Mouse (Mus musculus): ENCODE measurements around the gene Dnal4. TPM values are rescaled to one million over a fixed set of nuclear protein-coding genes. Genes with fewer than 3 reads are reported as not detected.

Dnal4 gene
- polyA plus RNA-seq, 2 experiments: 5.5 to 6.3 TPM

GRCm38 (mm10) chr15:79757118-79757517 is 20.5 kb downstream of the Dnal4 start:
- Histone ChIP-seq H3K4me1 (replicated peaks; ENCODE audit: control insufficient read depth in 2 of 2, insufficient read depth in 2 of 2, low read length in 1 of 2) (0 out of 4 replicates have a peak, but pooled peaks cover 0 to 3% of the 10 kb centered on the region in 2 experiments), H3K27ac (no peak overlapping the region), H3K9ac (replicated peaks) (no peak overlapping the region), H3K4me2 (ENCODE audit: low read depth) (no peak overlapping the region), H3K4me3 (ENCODE audit: insufficient read depth in 1 of 2, low read depth in 2 of 2, low read length in 2 of 2) (no peak overlapping the region), H3K27me3 (ENCODE audit: control insufficient read depth, insufficient read depth, low read length) (no peaks in the 10 kb centered on the region), H3K9me3 (ENCODE audit: control insufficient read depth, low read length) (no peaks in the 10 kb centered on the region), H3K36me3 (replicated peaks; ENCODE audit: control insufficient read depth, insufficient read depth, low read depth) (no peaks in the 10 kb centered on the region)
- DNase-seq (ENCODE audit: low read depth in 3 of 3, low spot score in 3 of 3): no peak
- no peak for ATAC-seq (ENCODE audit: insufficient read depth)
- 53% methylated on average over 3 of the region's 3 CpGs for WGBS (ENCODE audit: insufficient replicate concordance)
- TF ChIP-seq CTCF (IDR thresholded peaks at IDR 0.05; ENCODE audit: low read depth): no peak
- TF ChIP-seq EP300 (IDR thresholded peaks at IDR 0.05; ENCODE audit: low read depth): no peak

GRCm38 (mm10) chr15:79755977-79756625 is 21.5 kb downstream of the Dnal4 start:
- Histone ChIP-seq H3K4me2 (ENCODE audit: low read depth) (no peak overlapping the region), H3K4me3 (ENCODE audit: insufficient read depth in 1 of 2, low read depth in 2 of 2, low read length in 2 of 2) (no peak overlapping the region), H3K9ac (replicated peaks) (no peak overlapping the region), H3K27ac (no peak overlapping the region), H3K36me3 (replicated peaks; ENCODE audit: control insufficient read depth, insufficient read depth, low read depth) (no peaks in the 10 kb centered on the region), H3K27me3 (ENCODE audit: control insufficient read depth, insufficient read depth, low read length) (no peaks in the 10 kb centered on the region), H3K9me3 (ENCODE audit: control insufficient read depth, low read length) (no peaks in the 10 kb centered on the region), H3K4me1 (replicated peaks; ENCODE audit: control insufficient read depth in 2 of 2, insufficient read depth in 2 of 2, low read length in 1 of 2) (0 out of 4 replicates have a peak, but pooled peaks cover 0 to 3% of the 10 kb centered on the region in 2 experiments)
- DNase-seq (ENCODE audit: low read depth in 3 of 3, low spot score in 3 of 3) (no peak), ATAC-seq (ENCODE audit: insufficient read depth) (no peak)
- WGBS (ENCODE audit: insufficient replicate concordance): 49% methylated on average over 8 of the region's 8 CpGs
- TF ChIP-seq CTCF (IDR thresholded peaks at IDR 0.05; ENCODE audit: low read depth) (no peak), EP300 (IDR thresholded peaks at IDR 0.05; ENCODE audit: low read depth) (no peak)

- Histone ChIP-seq H3K36me3 (replicated peaks; ENCODE audit: control insufficient read depth, insufficient read depth, low read depth) (no peaks in the 10 kb centered on the region), H3K27me3 (ENCODE audit: control insufficient read depth, insufficient read depth, low read length) (no peaks in the 10 kb centered on the region), H3K9me3 (ENCODE audit: control insufficient read depth, low read length) (no peaks in the 10 kb centered on the region), H3K4me1 (replicated peaks; ENCODE audit: control insufficient read depth in 2 of 2, insufficient read depth in 2 of 2, low read length in 1 of 2) (0 out of 4 replicates have a peak, but pooled peaks cover 0 to 3% of the 10 kb centered on the region in 2 experiments), H3K4me2 (ENCODE audit: low read depth) (no peak overlapping the region), H3K4me3 (ENCODE audit: insufficient read depth in 1 of 2, low read depth in 2 of 2, low read length in 2 of 2) (no peak overlapping the region), H3K9ac (replicated peaks) (no peak overlapping the region), H3K27ac (no peak overlapping the region)
- TF ChIP-seq EP300 (IDR thresholded peaks at IDR 0.05; ENCODE audit: low read depth) (no peak), CTCF (IDR thresholded peaks at IDR 0.05; ENCODE audit: low read depth) (no peak)
- 69% methylated on average over 4 of the region's 4 CpGs for WGBS (ENCODE audit: insufficient replicate concordance)
- DNase-seq (ENCODE audit: low read depth in 3 of 3, low spot score in 3 of 3) (no peak), ATAC-seq (ENCODE audit: insufficient read depth) (no peak)
These were observed 22.5 kb downstream of the Dnal4 start for GRCm38 (mm10) chr15:79755176-79755575.

- no peak overlapping the region for H3K27ac ChIP-seq
- 52% methylated on average over 4 of the region's 4 CpGs for WGBS (ENCODE audit: insufficient replicate concordance)
- ATAC-seq (ENCODE audit: insufficient read depth) (no peak), DNase-seq (ENCODE audit: low read depth in 3 of 3, low spot score in 3 of 3) (no peak)
- H3K9ac ChIP-seq (replicated peaks): no peak overlapping the region
- H3K9me3 ChIP-seq (ENCODE audit: control insufficient read depth, low read length): no peaks in the 10 kb centered on the region
- H3K4me3 ChIP-seq (ENCODE audit: insufficient read depth in 1 of 2, low read depth in 2 of 2, low read length in 2 of 2): no peak overlapping the region
- TF ChIP-seq EP300 (IDR thresholded peaks at IDR 0.05; ENCODE audit: low read depth) (no peak), CTCF (IDR thresholded peaks at IDR 0.05; ENCODE audit: low read depth) (no peak)
- 0 out of 4 replicates have a peak, but pooled peaks cover 0 to 3% of the 10 kb centered on the region in 2 experiments for H3K4me1 ChIP-seq (replicated peaks; ENCODE audit: control insufficient read depth in 2 of 2, insufficient read depth in 2 of 2, low read length in 1 of 2)
- H3K27me3 ChIP-seq (ENCODE audit: control insufficient read depth, insufficient read depth, low read length): no peaks in the 10 kb centered on the region
- no peaks in the 10 kb centered on the region for H3K36me3 ChIP-seq (replicated peaks; ENCODE audit: control insufficient read depth, insufficient read depth, low read depth)
- no peak overlapping the region for H3K4me2 ChIP-seq (ENCODE audit: low read depth)
These were observed 23.8 kb downstream of the Dnal4 start for GRCm38 (mm10) chr15:79753873-79754272.

- WGBS (ENCODE audit: insufficient replicate concordance): 83% methylated on average over 3 of the region's 3 CpGs
- Histone ChIP-seq H3K36me3 (replicated peaks; ENCODE audit: control insufficient read depth, insufficient read depth, low read depth) (no peaks in the 10 kb centered on the region), H3K9me3 (ENCODE audit: control insufficient read depth, low read length) (no peaks in the 10 kb centered on the region), H3K4me2 (ENCODE audit: low read depth) (no peak overlapping the region), H3K27ac (no peak overlapping the region), H3K9ac (replicated peaks) (no peak overlapping the region), H3K4me1 (replicated peaks; ENCODE audit: control insufficient read depth in 2 of 2, insufficient read depth in 2 of 2, low read length in 1 of 2) (0 out of 4 replicates have a peak, but pooled peaks cover 0 to 3% of the 10 kb centered on the region in 2 experiments), H3K27me3 (ENCODE audit: control insufficient read depth, insufficient read depth, low read length) (no peaks in the 10 kb centered on the region), H3K4me3 (ENCODE audit: insufficient read depth in 1 of 2, low read depth in 2 of 2, low read length in 2 of 2) (no peak overlapping the region)
- ATAC-seq (ENCODE audit: insufficient read depth) (no peak), DNase-seq (ENCODE audit: low read depth in 3 of 3, low spot score in 3 of 3) (no peak)
- TF ChIP-seq CTCF (IDR thresholded peaks at IDR 0.05; ENCODE audit: low read depth) (no peak), EP300 (IDR thresholded peaks at IDR 0.05; ENCODE audit: low read depth) (no peak)
These were observed 24.3 kb downstream of the Dnal4 start for GRCm38 (mm10) chr15:79753420-79753752.
